Mouse (Mus musculus) cerebellum, adult (tissue): Measurements from ENCODE around the gene Ksr2.
"Not testable (repeated sequence)": the region's sequence is repeated elsewhere in the genome, so short reads cannot be mapped to it uniquely, and the experiment has no call there.

Source experiments
- ATAC-seq: cut with Nextera tagmentation; 2 replicates; pipeline ENCODE4 v1.9.2; 2017; ENCODE audit warnings: mild to moderate bottlenecking, moderate library complexity, mixed read lengths; ENCODE audit not compliant: insufficient number of reproducible peaks, low FRiP score, low TSS enrichment

Gene Ksr2

GRCm38 (mm10) chr5:117404671-117405070 lies 9.1 kb upstream of the Ksr2 start:
- not testable (repeated sequence) for ATAC-seq

- ATAC-seq, result no peak
Observed at GRCm38 (mm10) chr5:117408216-117408615, 5.6 kb upstream of the Ksr2 start.

GRCm38 (mm10) chr5:117409369-117409768 lies 4.4 kb upstream of the Ksr2 start:
- no peak for ATAC-seq

- no peak for ATAC-seq
Observed at GRCm38 (mm10) chr5:117414611-117415010, 811 bp downstream of the Ksr2 start.

GRCm38 (mm10) chr5:117415011-117415912 lies 1.5 kb downstream of the Ksr2 start:
- ATAC-seq, result no peak

GRCm38 (mm10) chr5:117417442-117417841 lies 3.6 kb downstream of the Ksr2 start:
- ATAC-seq, result no peak

- ATAC-seq, result not testable (repeated sequence)
Observed at GRCm38 (mm10) chr5:117433501-117433900, 19.7 kb downstream of the Ksr2 start.

GRCm38 (mm10) chr5:117440261-117440660 lies 26.5 kb downstream of the Ksr2 start:
- ATAC-seq, result no peak

- no peak for ATAC-seq
Observed at GRCm38 (mm10) chr5:117441242-117441842, 27.5 kb downstream of the Ksr2 start.

- ATAC-seq, result no peak
Observed at GRCm38 (mm10) chr5:117442157-117442765, 28.5 kb downstream of the Ksr2 start.

- no peak for ATAC-seq
Observed at GRCm38 (mm10) chr5:117443141-117443540, 29.3 kb downstream of the Ksr2 start.

- ATAC-seq, result no peak
Observed at GRCm38 (mm10) chr5:117443902-117444301, 30.1 kb downstream of the Ksr2 start.

- no peak for ATAC-seq
Observed at GRCm38 (mm10) chr5:117447698-117448097, 33.9 kb downstream of the Ksr2 start.

GRCm38 (mm10) chr5:117452013-117452412 lies 38.2 kb downstream of the Ksr2 start:
- ATAC-seq, result no peak

- no peak for ATAC-seq
Observed at GRCm38 (mm10) chr5:117455546-117455945, 41.7 kb downstream of the Ksr2 start.

GRCm38 (mm10) chr5:117457121-117457520 lies 43.3 kb downstream of the Ksr2 start:
- no peak for ATAC-seq

- ATAC-seq, result no peak
Observed at GRCm38 (mm10) chr5:117457583-117457982, 43.8 kb downstream of the Ksr2 start.

GRCm38 (mm10) chr5:117458899-117459298 lies 45.1 kb downstream of the Ksr2 start:
- ATAC-seq, result no peak

GRCm38 (mm10) chr5:117460261-117460660 lies 46.5 kb downstream of the Ksr2 start:
- no peak for ATAC-seq

GRCm38 (mm10) chr5:117467052-117467451 lies 53.3 kb downstream of the Ksr2 start:
- no peak for ATAC-seq

- no peak for ATAC-seq
Observed at GRCm38 (mm10) chr5:117468961-117469360, 55.2 kb downstream of the Ksr2 start.
